Mouse (Mus musculus) limb, embryonic 13.5 days (tissue): ENCODE results near the gene Kyat3. TPM values are rescaled to one million over a fixed set of nuclear protein-coding genes. Genes with fewer than 3 reads are reported as not detected.
"Not testable (repeated sequence)": the region's sequence is repeated elsewhere in the genome, so short reads cannot be mapped to it uniquely, and the experiment has no call there.

Experiments used
- ATAC-seq: fragments of 200-750 bp; cut with Nextera tagmentation; 2 replicates; pipeline ENCODE4 v1.8.0; 2017; ENCODE audit warnings: low read depth, moderate number of reproducible peaks, moderate TSS enrichment; ENCODE audit not compliant: low FRiP score
- H3K27ac ChIP-seq: fragments of 300-500 bp; sonication (generic); 2 replicates; pipeline ENCODE4 v1.5.1; 2015; ENCODE audit warnings: inconsistent platforms, mild to moderate bottlenecking, moderate library complexity
- H3K27me3 ChIP-seq: fragments of 300-500 bp; sonication (generic); 2 replicates; pipeline ENCODE4 v1.6.1; 2015; ENCODE audit warnings: mild to moderate bottlenecking, inconsistent platforms
- H3K36me3 ChIP-seq: fragments of 300-500 bp; sonication (generic); 2 replicates; pipeline ENCODE4 v1.6.1; 2015; ENCODE audit warnings: inconsistent platforms, mild to moderate bottlenecking, moderate library complexity
- H3K4me1 ChIP-seq: fragments of 300-500 bp; sonication (generic); 2 replicates; pipeline ENCODE4 v1.6.1; 2015; ENCODE audit warnings: inconsistent platforms
- H3K4me2 ChIP-seq: fragments of 300-500 bp; sonication (generic); replicated peaks from 2 replicates; pipeline ENCODE4 v1.6.1; 2015; ENCODE audit warnings: inconsistent platforms, mild to moderate bottlenecking, moderate library complexity
- H3K4me3 ChIP-seq: fragments of 300-500 bp; sonication (generic); 2 replicates; pipeline ENCODE4 v1.5.1; 2015; ENCODE audit warnings: moderate library complexity, mild to moderate bottlenecking, inconsistent platforms
- H3K9ac ChIP-seq: fragments of 300-500 bp; sonication (generic); 2 replicates; pipeline ENCODE4 v1.6.1; 2015; ENCODE audit warnings: mild to moderate bottlenecking, inconsistent platforms
- H3K9me3 ChIP-seq: fragments of 300-500 bp; sonication (generic); 2 replicates; pipeline ENCODE4 v1.6.1; 2016; ENCODE audit warnings: inconsistent platforms
- WGBS: fragments of 180-500 bp; shearing (Covaris S2); methylation state at CpG from one replicate; pipeline ENCODE4 v1.1.7; 2015; 5-methylcytosine and 5-hydroxymethylcytosine counted together
- polyA plus RNA-seq: library from polyadenylated mRNA; unstranded; fragments of >200 nt; fragmentation: Nextera tagmentation; extraction: Ambion mirVana; gene quantifications from 2 replicates; pipeline ENCODE4 v1.2.1, GENCODE M21; 2015

Kyat3 gene
- polyA plus RNA-seq, 1 experiment from 2014 or later = 16.0 TPM

DNA sequence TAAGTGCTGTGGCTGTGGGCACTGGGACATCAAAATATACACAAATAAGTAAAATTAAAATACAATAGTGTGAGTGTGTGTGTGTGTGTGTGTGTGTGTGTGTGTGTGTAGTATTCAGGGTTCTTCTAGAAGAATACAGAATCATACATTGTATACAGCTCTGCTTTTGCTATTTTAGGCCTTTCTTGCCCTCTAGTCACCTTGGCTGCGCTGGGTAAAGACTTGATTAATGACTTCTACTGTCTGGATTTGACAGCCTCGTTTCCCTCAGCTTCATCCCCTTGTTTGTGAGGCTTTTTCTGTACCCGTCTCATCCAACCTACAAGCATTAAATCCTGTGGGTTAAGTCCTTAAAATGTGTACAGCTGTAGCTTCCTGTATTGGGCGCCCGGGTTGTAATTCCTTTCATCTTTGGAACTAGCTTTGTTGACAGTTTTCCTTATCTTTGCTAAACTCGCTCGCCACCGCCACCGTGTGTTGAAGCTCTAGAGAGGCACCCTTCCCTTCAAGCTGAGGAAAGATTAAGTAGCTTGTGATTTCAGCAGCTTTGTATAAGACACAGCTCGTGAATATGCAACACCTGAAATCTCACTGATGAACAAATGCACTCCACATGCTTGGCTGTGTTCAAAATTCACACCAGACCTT, 9.6 kb downstream of the Kyat3 start:
- Histone ChIP-seq H3K36me3 (peaks cover 12% of the 10 kb centered on the region; the same call in 1 of the 2 replicates), H3K27ac (no peak overlapping the region), H3K27me3 (no peaks in the 10 kb centered on the region), H3K4me3 (no peak overlapping the region), H3K9ac (no peak overlapping the region), H3K4me1 (no peaks in the 10 kb centered on the region), H3K9me3 (peaks cover 17% of the 10 kb centered on the region), H3K4me2 (no peak overlapping the region)
- 23% methylated on average over 10 of the region's 10 CpGs for WGBS
- ATAC-seq = no peak

- peaks cover 12% of the 10 kb centered on the region; the same call in 1 of the 2 replicates for H3K36me3 ChIP-seq
- peaks cover 17% of the 10 kb centered on the region for H3K9me3 ChIP-seq
- H3K4me2 ChIP-seq = no peak overlapping the region
- no peaks in the 10 kb centered on the region for H3K4me1 ChIP-seq
- H3K9ac ChIP-seq = no peak overlapping the region
- no peak overlapping the region for H3K27ac ChIP-seq
- no peak overlapping the region for H3K4me3 ChIP-seq
- no peak for ATAC-seq
- H3K27me3 ChIP-seq = no peaks in the 10 kb centered on the region
- 94% methylated on average over 5 of the region's 5 CpGs for WGBS
Observed at GRCm38 (mm10) chr3:142711372-142711771, 10.5 kb downstream of the Kyat3 start.

DNA sequence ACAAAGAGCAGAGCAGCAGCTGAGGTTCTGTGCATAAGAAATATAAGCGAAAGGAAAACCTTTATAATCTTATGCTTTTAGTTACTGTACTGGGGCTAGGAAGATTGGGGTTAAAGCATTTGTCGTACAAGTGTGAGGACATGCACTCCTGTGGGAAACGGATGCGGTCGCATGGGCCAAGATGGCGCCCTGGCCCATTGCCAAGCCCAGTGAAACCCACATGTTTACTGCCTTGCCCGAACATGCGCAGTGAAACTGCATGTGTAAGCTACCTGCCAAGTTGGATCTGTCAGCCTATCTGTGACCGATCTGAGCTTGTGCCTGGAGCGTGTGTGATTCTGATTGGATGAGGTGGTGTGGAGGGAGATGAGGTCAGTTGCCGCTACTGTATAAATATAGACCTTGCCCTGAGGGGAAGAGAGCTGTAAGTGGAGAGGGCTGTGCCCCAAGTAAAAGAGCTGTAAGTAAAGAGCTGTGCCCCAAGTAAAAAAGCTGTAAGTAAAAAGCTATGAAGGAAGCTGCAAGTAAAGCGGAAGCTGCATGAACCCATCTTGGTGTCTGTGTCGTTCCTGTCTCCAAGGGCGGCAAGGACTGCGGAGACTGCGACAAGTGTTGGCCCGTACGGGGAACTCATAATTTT, 11.7 kb downstream of the Kyat3 start:
- H3K27me3 ChIP-seq, H3K27ac ChIP-seq, H3K9ac ChIP-seq, ATAC-seq, H3K4me3 ChIP-seq, H3K4me1 ChIP-seq, H3K4me2 ChIP-seq: not testable (repeated sequence)
- peaks cover 17% of the 10 kb centered on the region for H3K9me3 ChIP-seq
- peaks cover 12% of the 10 kb centered on the region; the same call in 1 of the 2 replicates for H3K36me3 ChIP-seq
- WGBS = 93% methylated on average over 18 of the region's 18 CpGs

- Histone ChIP-seq H3K4me3 (no peak overlapping the region), H3K4me1 (0 out of 2 replicates have a peak, but pooled peaks cover 3% of the 10 kb centered on the region), H3K27ac (no peak overlapping the region), H3K9me3 (no peaks in the 10 kb centered on the region), H3K27me3 (no peaks in the 10 kb centered on the region), H3K4me2 (no peak overlapping the region), H3K9ac (no peak overlapping the region), H3K36me3 (peaks cover 11% of the 10 kb centered on the region; the same call in 1 of the 2 replicates)
- 43% methylated on average over 2 of the region's 2 CpGs for WGBS
- 0 out of 2 replicates have a peak, but pooled peaks have one; percentile 29 for ATAC-seq
Observed at GRCm38 (mm10) chr3:142725481-142725880, 24.6 kb downstream of the Kyat3 start.

DNA sequence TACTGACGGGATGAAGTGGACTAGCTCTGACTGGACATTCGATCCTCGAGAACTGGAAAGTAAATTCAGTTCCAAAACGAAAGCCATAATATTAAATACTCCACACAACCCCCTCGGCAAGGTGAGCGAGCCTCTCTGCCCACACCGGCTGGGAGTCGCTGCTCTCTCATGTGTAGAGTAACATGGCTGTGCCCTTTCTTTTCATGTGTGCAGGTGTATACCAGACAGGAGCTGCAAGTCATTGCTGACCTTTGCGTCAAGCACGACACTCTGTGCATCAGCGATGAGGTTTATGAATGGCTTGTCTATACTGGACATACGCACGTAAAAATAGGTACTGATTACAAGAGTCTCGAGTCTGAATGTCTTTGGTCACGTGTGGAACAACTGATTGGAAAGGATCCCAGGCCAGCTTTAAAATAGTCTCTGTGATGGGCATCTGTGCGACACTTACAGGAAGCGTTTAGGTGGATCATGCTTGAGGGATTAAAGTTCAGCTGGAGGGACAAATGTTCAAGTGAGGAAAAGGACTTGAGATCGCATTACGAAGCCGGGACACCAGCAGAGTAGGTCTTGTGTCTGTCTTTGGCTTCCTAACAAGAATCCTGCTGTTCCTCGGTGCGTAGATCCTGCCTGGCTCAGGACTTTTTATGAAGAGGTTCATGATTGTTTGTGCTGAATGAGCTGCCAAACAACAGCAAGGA, 25.3 kb downstream of the Kyat3 start:
- Histone ChIP-seq H3K9ac (no peak overlapping the region), H3K27ac (no peak overlapping the region), H3K36me3 (peaks cover 13% of the 10 kb centered on the region; the same call in 1 of the 2 replicates), H3K9me3 (no peaks in the 10 kb centered on the region), H3K4me2 (no peak overlapping the region), H3K4me1 (0 out of 2 replicates have a peak, but pooled peaks cover 3% of the 10 kb centered on the region), H3K27me3 (no peaks in the 10 kb centered on the region), H3K4me3 (no peak overlapping the region)
- 76% methylated on average over 22 of the region's 22 CpGs for WGBS
- ATAC-seq = no peak

DNA sequence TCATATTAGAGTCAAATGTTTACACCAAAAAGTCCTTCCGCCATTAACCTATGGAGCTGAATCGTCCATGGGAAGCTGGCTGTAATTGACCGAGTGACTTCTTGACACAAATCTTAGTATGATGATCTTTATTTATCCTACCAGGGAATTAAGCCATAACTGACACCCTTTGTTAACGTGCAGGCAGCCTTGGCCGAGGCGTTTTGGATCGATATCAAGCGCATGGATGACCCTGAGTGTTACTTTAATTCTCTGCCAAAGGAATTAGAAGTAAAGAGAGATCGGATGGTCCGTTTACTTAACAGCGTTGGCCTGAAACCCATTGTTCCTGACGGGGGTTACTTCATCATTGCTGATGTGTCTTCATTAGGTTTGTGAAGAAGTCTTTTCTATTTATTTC, 33.4 kb downstream of the Kyat3 start:
- Histone ChIP-seq H3K9me3 (no peaks in the 10 kb centered on the region), H3K4me3 (no peak overlapping the region), H3K27ac (no peak overlapping the region), H3K4me1 (no peaks in the 10 kb centered on the region), H3K36me3 (0 out of 2 replicates have a peak, but pooled peaks cover 3% of the 10 kb centered on the region), H3K9ac (no peak overlapping the region), H3K4me2 (no peak overlapping the region), H3K27me3 (no peaks in the 10 kb centered on the region)
- WGBS = 90% methylated on average over 12 of the region's 12 CpGs
- no peak for ATAC-seq

DNA sequence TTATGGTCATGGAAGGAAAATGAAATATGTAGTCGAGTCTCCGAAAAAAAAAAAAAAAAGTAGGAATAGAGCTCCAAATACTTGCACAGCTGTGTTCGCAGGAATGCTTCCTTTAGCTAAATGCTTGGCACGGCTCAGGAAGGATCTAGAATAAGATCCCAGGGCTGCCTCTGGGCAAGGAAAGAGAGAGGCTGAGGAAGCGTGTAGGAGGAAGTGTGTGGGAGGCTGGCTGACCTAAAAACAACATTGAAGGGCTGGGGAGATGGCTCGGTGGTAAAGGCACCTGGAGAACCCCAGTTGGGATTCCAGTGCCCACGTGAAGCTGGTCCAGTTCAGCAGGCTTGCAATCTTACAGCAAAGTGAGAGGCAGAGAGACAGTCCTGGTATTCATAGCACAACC, 40.0 kb downstream of the Kyat3 start:
- no peak overlapping the region for H3K9ac ChIP-seq
- no peak for ATAC-seq
- no peaks in the 10 kb centered on the region for H3K27me3 ChIP-seq
- no peaks in the 10 kb centered on the region for H3K4me1 ChIP-seq
- H3K4me3 ChIP-seq = no peak overlapping the region
- H3K27ac ChIP-seq = no peak overlapping the region
- no peak overlapping the region for H3K4me2 ChIP-seq
- H3K36me3 ChIP-seq = no peaks in the 10 kb centered on the region
- WGBS = 73% methylated on average over 7 of the region's 7 CpGs
- H3K9me3 ChIP-seq = no peaks in the 10 kb centered on the region

DNA sequence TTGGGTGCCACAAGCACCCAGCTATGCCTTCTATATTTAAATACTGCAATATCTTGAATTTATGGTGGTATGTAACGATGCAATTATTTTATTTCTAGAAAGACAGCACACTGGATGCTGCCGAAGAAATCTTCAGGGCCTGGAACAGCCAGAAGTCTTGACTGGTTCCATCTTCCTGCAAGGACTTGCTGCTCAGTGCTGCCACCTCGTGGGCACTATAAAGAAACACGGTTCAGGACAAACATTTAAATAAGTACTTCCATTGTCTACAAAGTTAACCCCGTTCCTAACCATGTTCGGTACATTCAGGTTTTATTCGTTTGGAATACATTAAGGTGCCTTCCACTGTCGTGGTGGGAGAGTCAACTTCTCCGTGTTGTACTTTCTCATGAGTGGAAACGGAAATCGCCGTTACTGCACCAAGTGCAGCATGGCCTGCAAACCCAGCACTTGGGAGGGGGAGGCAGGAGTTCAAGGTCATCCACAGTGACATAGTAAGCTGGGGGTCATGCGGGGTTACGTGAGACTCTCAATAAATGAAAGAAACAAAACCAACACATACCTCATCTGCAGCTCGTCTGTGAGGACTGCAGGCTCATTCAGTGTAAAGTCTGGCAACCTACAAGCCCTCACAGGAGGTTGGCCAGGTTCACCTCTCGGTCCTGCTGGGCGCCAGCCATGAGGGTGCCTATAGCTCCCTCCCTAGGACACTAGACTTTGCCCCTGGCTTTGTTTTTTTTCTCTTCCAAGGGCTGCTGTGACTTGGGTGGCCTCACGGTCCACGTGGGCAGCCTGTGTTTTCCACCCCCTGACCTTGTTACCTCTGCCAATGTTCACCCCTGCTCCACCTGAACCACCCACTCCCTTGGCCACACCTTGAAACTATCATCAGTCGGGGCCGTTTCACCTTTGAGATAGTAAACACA, 43.4 kb downstream of the Kyat3 start:
- no peaks in the 10 kb centered on the region for H3K4me1 ChIP-seq
- ATAC-seq = peak; percentile 28; the same call in 1 of the 2 replicates
- H3K9me3 ChIP-seq = no peaks in the 10 kb centered on the region
- no peak overlapping the region for H3K4me2 ChIP-seq
- H3K4me3 ChIP-seq = no peak overlapping the region
- H3K9ac ChIP-seq = no peak overlapping the region
- no peak overlapping the region for H3K27ac ChIP-seq
- no peaks in the 10 kb centered on the region for H3K27me3 ChIP-seq
- no peaks in the 10 kb centered on the region for H3K36me3 ChIP-seq
- 64% methylated on average over 21 of the region's 21 CpGs for WGBS

DNA sequence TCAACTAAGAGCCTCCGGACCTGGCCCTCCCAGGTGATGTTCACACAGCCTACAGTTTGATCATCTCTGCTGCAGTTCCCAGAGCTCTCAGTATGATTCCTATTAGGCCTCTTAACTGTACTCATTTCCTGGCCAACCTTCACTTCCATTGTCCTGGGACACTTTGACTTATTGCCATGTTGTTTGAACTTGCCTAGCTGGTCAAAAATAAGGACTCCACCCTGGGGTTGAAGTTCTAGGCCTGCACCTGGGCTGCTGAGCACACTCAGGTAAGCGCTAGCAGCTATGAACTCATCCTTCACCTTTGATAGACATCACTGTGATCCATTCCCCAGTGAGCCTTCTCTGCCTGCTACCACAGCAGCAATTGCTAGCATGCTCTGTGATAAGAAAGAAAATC, 44.2 kb downstream of the Kyat3 start:
- no peaks in the 10 kb centered on the region for H3K36me3 ChIP-seq
- no peaks in the 10 kb centered on the region for H3K9me3 ChIP-seq
- H3K27ac ChIP-seq = no peak overlapping the region
- WGBS = 96% methylated on average over 2 of the region's 2 CpGs
- no peaks in the 10 kb centered on the region for H3K27me3 ChIP-seq
- no peak for ATAC-seq
- H3K4me1 ChIP-seq = no peaks in the 10 kb centered on the region
- H3K9ac ChIP-seq = no peak overlapping the region
- H3K4me2 ChIP-seq = no peak overlapping the region
- no peak overlapping the region for H3K4me3 ChIP-seq

DNA sequence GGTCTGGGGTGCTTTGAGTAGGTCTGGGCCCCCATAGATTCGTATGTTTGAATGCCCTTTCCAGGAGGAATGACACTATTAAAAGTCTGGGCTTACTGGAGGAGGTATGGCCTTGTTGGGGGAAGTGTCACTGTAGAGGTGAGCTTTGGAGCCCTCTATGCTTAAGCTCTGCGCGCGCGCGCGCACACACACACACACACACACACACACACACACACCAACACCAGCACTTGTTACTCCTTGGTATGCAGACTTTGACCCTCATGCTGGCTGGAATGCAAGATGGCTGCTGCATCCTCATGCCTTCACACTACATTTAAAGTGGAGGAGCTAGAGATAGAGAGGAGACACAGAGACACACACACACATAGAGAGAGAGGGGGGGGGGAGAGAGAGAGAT, 46.8 kb downstream of the Kyat3 start:
- 94% methylated on average over 7 of the region's 7 CpGs for WGBS
- H3K9me3 ChIP-seq = no peaks in the 10 kb centered on the region
- no peaks in the 10 kb centered on the region for H3K4me1 ChIP-seq
- H3K9ac ChIP-seq = no peak overlapping the region
- H3K4me3 ChIP-seq = no peak overlapping the region
- no peaks in the 10 kb centered on the region for H3K36me3 ChIP-seq
- H3K27ac ChIP-seq = no peak overlapping the region
- ATAC-seq = no peak
- no peaks in the 10 kb centered on the region for H3K27me3 ChIP-seq
- no peak overlapping the region for H3K4me2 ChIP-seq

DNA sequence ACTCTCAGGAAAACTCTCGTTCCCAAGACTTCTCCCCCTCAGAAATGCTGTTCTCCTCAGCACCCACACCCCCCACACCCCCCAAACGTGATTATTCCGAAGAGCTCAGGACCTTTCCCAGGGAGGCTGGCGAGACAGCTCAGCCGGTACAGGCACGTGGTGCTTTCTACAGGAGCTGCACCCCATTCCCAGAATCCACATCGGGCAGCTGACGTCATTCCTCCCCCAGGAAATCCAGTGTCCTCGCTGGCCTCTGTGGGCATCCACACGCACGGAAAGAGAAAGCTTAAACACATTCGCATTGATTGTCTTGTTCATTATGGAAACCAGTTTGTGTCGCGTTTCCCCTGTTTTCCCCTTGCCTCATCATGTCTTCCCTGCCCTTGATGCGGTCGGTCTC, 48.3 kb downstream of the Kyat3 start:
- Histone ChIP-seq H3K4me3 (no peak overlapping the region), H3K4me1 (no peaks in the 10 kb centered on the region), H3K27me3 (no peaks in the 10 kb centered on the region), H3K27ac (no peak overlapping the region), H3K4me2 (no peak overlapping the region), H3K9me3 (no peaks in the 10 kb centered on the region), H3K9ac (no peak overlapping the region), H3K36me3 (no peaks in the 10 kb centered on the region)
- no peak for ATAC-seq
- 88% methylated on average over 16 of the region's 16 CpGs for WGBS
